Mouse (Mus musculus) embryonic fibroblast, embryonic 13.5 days (primary cell): Measurements from ENCODE around the gene Sync.

Experiments used
- CTCF ChIP-seq: IDR thresholded peaks from 2 replicates; pipeline ENCODE4 v1.5.1; 2011; ENCODE audit warnings: mild to moderate bottlenecking, control low read depth, low read length, moderate library complexity, borderline replicate concordance; ENCODE audit not compliant: insufficient read depth
- POLR2A ChIP-seq: IDR thresholded peaks from 2 replicates; pipeline ENCODE4 v1.6.1; 2011; ENCODE audit warnings: low read depth, mild to moderate bottlenecking, control low read depth, low read length, moderate library complexity

DNA sequence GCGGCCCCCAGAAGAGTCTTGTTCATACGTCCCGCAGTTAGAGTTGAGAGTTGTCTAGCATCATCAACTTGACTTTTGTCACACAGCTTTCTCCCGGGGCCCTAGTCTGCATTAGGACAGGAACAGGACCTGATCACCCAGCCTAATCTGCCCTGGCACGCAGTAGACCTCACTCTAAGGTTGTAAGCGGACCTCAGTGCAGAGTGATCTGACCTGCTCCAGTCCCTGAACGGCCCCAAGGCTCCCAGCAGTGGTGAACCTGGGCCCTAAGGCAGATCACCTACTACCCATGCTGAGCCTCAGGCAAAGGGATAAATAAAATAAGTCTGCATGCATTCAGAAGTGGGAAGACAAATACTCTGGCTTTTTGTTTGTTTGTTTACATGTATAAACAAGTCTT, 38.1 kb upstream of the Sync start:
- no peak for TF ChIP-seq CTCF
- no peak for TF ChIP-seq POLR2A
